Comparison of ENCODE assay signal across 17 mouse cellular contexts in genomic region chr10:53335974-53336373, GRCm38 (mm10). TPM values are rescaled to one million over a fixed set of nuclear protein-coding genes. Genes with fewer than 3 reads are reported as not detected.
DNase-seq lines count a peak whose midpoint lies in the region; ATAC-seq and TF ChIP-seq lines count a peak whose summit lies in the region.
"Had no signal": no experiment of that assay in that cellular context is flagged by ENCODE, and none has a peak within 500 bp of the region (broad histone marks: within the 10 kb centered on the region; RNA-seq: fewer than 3 reads in every experiment).

No protein-coding gene starts in this region.

- H3K9ac ChIP-seq in heart, embryonic 12.5 days = no peak overlapping the region
- H3K9ac ChIP-seq in midbrain, embryonic 11.5 days (ENCODE audit: low read length) = no peak overlapping the region
- H3K9ac ChIP-seq in midbrain, embryonic 14.5 days (replicated peaks; ENCODE audit: low read length) = no peak overlapping the region
- H3K9ac ChIP-seq in liver, embryonic 14.5 days (replicated peaks) = no peak overlapping the region
- H3K9ac ChIP-seq in neural tube, embryonic 15.5 days (replicated peaks) = no peak overlapping the region
- H3K9ac ChIP-seq: midbrain, embryonic 13.5 days had no signal

- H3K36me3 ChIP-seq in heart, embryonic 12.5 days = no peaks in the 10 kb centered on the region
- H3K36me3 ChIP-seq in midbrain, embryonic 11.5 days (ENCODE audit: control insufficient read depth, insufficient read depth, low read length) = no peaks in the 10 kb centered on the region
- no peaks in the 10 kb centered on the region for H3K36me3 ChIP-seq in midbrain, embryonic 14.5 days (ENCODE audit: control insufficient read depth, insufficient read depth, low read length)
- H3K36me3 ChIP-seq in liver, embryonic 14.5 days (replicated peaks; ENCODE audit: control insufficient read depth, insufficient read depth, low read depth) = no peaks in the 10 kb centered on the region
- no peaks in the 10 kb centered on the region for H3K36me3 ChIP-seq in neural tube, embryonic 15.5 days
- H3K36me3 ChIP-seq: midbrain, embryonic 13.5 days had no signal

- H3K4me3 ChIP-seq in heart, embryonic 12.5 days = peak overlapping the region; percentile 33; the same call in 1 of the 2 replicates
- no peak overlapping the region for H3K4me3 ChIP-seq in midbrain, embryonic 11.5 days (ENCODE audit: low read depth, low read length)
- H3K4me3 ChIP-seq in midbrain, embryonic 14.5 days (replicated peaks; ENCODE audit: low read depth, low read length) = no peak overlapping the region
- H3K4me3 ChIP-seq in liver, embryonic 14.5 days (ENCODE audit: insufficient read depth in 1 of 2, low read depth in 2 of 2, low read length in 2 of 2) = no peak overlapping the region
- no peak overlapping the region for H3K4me3 ChIP-seq in neural tube, embryonic 15.5 days (replicated peaks)
- H3K4me3 ChIP-seq: midbrain, embryonic 13.5 days had no signal

- H3K27ac ChIP-seq in heart, embryonic 12.5 days (ENCODE audit: poor library complexity, severe bottlenecking) = peak overlapping the region; percentile 85
- H3K27ac ChIP-seq in midbrain, embryonic 11.5 days (ENCODE audit: low read depth, low read length) = no peak overlapping the region
- no peak overlapping the region for H3K27ac ChIP-seq in midbrain, embryonic 14.5 days (replicated peaks; ENCODE audit: low read depth, low read length)
- no peak overlapping the region; the same call in 1 of the 2 replicates for H3K27ac ChIP-seq in liver, embryonic 14.5 days
- no peak overlapping the region for H3K27ac ChIP-seq in neural tube, embryonic 15.5 days (replicated peaks)
- H3K27ac ChIP-seq: midbrain, embryonic 13.5 days had no signal

- peak; percentile 83 for TF ChIP-seq EP300 in liver, embryonic 14.5 days (IDR thresholded peaks at IDR 0.05; ENCODE audit: low read depth)

- peaks cover 29% of the 10 kb centered on the region for H3K4me1 ChIP-seq in heart, embryonic 12.5 days (replicated peaks)
- no peaks in the 10 kb centered on the region for H3K4me1 ChIP-seq in midbrain, embryonic 11.5 days (ENCODE audit: control insufficient read depth, insufficient read depth, low read length)
- H3K4me1 ChIP-seq in midbrain, embryonic 14.5 days (ENCODE audit: control insufficient read depth, insufficient read depth, low read length) = no peaks in the 10 kb centered on the region
- peaks cover 16 to 22% of the 10 kb centered on the region in 2 experiments for H3K4me1 ChIP-seq in liver, embryonic 14.5 days (replicated peaks; ENCODE audit: control insufficient read depth in 2 of 2, insufficient read depth in 2 of 2, low read length in 1 of 2)
- H3K4me1 ChIP-seq in neural tube, embryonic 15.5 days = no peaks in the 10 kb centered on the region
- H3K4me1 ChIP-seq: midbrain, embryonic 13.5 days had no signal

- H3K4me2 ChIP-seq in heart, embryonic 12.5 days = peak overlapping the region; percentile 39
- no peak overlapping the region for H3K4me2 ChIP-seq in midbrain, embryonic 11.5 days
- no peak overlapping the region for H3K4me2 ChIP-seq in midbrain, embryonic 14.5 days (ENCODE audit: low read length)
- H3K4me2 ChIP-seq in liver, embryonic 14.5 days (ENCODE audit: low read depth) = peak overlapping the region; percentile 38
- H3K4me2 ChIP-seq in neural tube, embryonic 15.5 days = no peak overlapping the region
- H3K4me2 ChIP-seq: midbrain, embryonic 13.5 days had no signal

- no peak for DNase-seq in heart, adult 18-20 months
- DNase-seq in midbrain, embryonic 11.5 days (ENCODE audit: low spot score, missing footprints) = peak; percentile 47
- no peak for DNase-seq in midbrain, embryonic 14.5 days
- peak in 2 of 3 experiments; percentile 41 to 42 for DNase-seq in liver, embryonic 14.5 days (ENCODE audit: low read depth in 3 of 3, low spot score in 3 of 3)
- DNase-seq in right cerebral cortex, postnatal 4 days = no peak
- no peak for DNase-seq in adrenal gland, adult 18-20 months (ENCODE audit: low spot score in 2 of 2)
- DNase-seq: cerebellum, adult 8-10 months; embryo, embryonic 11 days; kidney, postnatal 25 days; right cerebral cortex, postnatal 25 days; thymus, postnatal 25 days had no signal

- WGBS in heart, embryonic 12.5 days = 61% methylated on average over 3 of the region's 3 CpGs
- 93% methylated on average over 3 of the region's 3 CpGs for WGBS in midbrain, embryonic 11.5 days
- 95% methylated on average over 3 of the region's 3 CpGs for WGBS in midbrain, embryonic 14.5 days
- WGBS in liver, embryonic 14.5 days (ENCODE audit: insufficient replicate concordance) = 17% methylated on average over 3 of the region's 3 CpGs
- 89% methylated on average over 3 of the region's 3 CpGs for WGBS in neural tube, embryonic 15.5 days

- TF ChIP-seq CTCF in liver, embryonic 14.5 days (IDR thresholded peaks at IDR 0.05; ENCODE audit: low read depth) = no peak

- no peaks in the 10 kb centered on the region for H3K9me3 ChIP-seq in heart, embryonic 12.5 days (replicated peaks)
- H3K9me3 ChIP-seq in midbrain, embryonic 11.5 days (ENCODE audit: control insufficient read depth, low read length) = no peaks in the 10 kb centered on the region
- no peaks in the 10 kb centered on the region for H3K9me3 ChIP-seq in midbrain, embryonic 14.5 days (ENCODE audit: control insufficient read depth, low read length)
- H3K9me3 ChIP-seq in liver, embryonic 14.5 days (ENCODE audit: control insufficient read depth, low read length) = no peaks in the 10 kb centered on the region
- no peaks in the 10 kb centered on the region for H3K9me3 ChIP-seq in neural tube, embryonic 15.5 days (replicated peaks)
- H3K9me3 ChIP-seq: midbrain, embryonic 13.5 days had no signal

- ATAC-seq in heart, embryonic 12.5 days (ENCODE audit: insufficient number of reproducible peaks, low FRiP score) = no peak
- no peak for ATAC-seq in midbrain, embryonic 11.5 days (ENCODE audit: low FRiP score)
- no peak for ATAC-seq in midbrain, embryonic 14.5 days (ENCODE audit: low FRiP score, low TSS enrichment)
- peak; percentile 71 for ATAC-seq in liver, embryonic 14.5 days (ENCODE audit: insufficient read depth)
- no peak for ATAC-seq in neural tube, embryonic 15.5 days (ENCODE audit: low FRiP score)
- ATAC-seq: activated CD4-positive, CD25-positive, alpha-beta regulatory T cell, adult 4 months; CD4-positive, CD25-positive, alpha-beta regulatory T cell, adult 4 months; intestine, embryonic 16.5 days; midbrain, embryonic 13.5 days had no signal

- H3K27me3 ChIP-seq in heart, embryonic 12.5 days (replicated peaks) = no peaks in the 10 kb centered on the region
- no peaks in the 10 kb centered on the region for H3K27me3 ChIP-seq in midbrain, embryonic 11.5 days (ENCODE audit: control insufficient read depth, insufficient read depth, low read length)
- H3K27me3 ChIP-seq in midbrain, embryonic 14.5 days (ENCODE audit: control insufficient read depth, insufficient read depth, low read length) = no peaks in the 10 kb centered on the region
- H3K27me3 ChIP-seq in liver, embryonic 14.5 days (ENCODE audit: control insufficient read depth, insufficient read depth, low read length) = no peaks in the 10 kb centered on the region
- no peaks in the 10 kb centered on the region for H3K27me3 ChIP-seq in neural tube, embryonic 15.5 days (replicated peaks)
- H3K27me3 ChIP-seq: midbrain, embryonic 13.5 days had no signal

RNA-seq across cellular contexts. Expression of gene Pln, which starts 1.5 kb away (rescaled TPM):
- 666 and 709 TPM in 2 replicates for polyA plus RNA-seq in heart, embryonic 12.5 days (2016; fragmentation: Nextera tagmentation; extraction: Ambion mirVana)
- 1,000 to 10,000 TPM; 6,493 to 6,642 TPM for total RNA-seq in heart, adult 18-20 months (2021)
- polyA plus RNA-seq in midbrain, embryonic 11.5 days (2014; fragmentation: Nextera tagmentation; extraction: Ambion mirVana) = 1.1 and 1.4 TPM in 2 replicates
- 1.1 and 1.2 TPM in 2 replicates for polyA plus RNA-seq in midbrain, embryonic 14.5 days (2014; fragmentation: Nextera tagmentation; extraction: Ambion mirVana)
- 0.08 TPM in 1 of 2 replicates, not detected in the other for polyA plus RNA-seq in liver, embryonic 14.5 days (2012; rRNA removed)
- 0.14 and 0.25 TPM in 2 replicates for polyA plus RNA-seq in liver, embryonic 14.5 days (2014; fragmentation: Nextera tagmentation; extraction: Ambion mirVana)
- 0.82 and 0.86 TPM in 2 replicates for polyA plus RNA-seq in neural tube, embryonic 15.5 days (2015; fragmentation: Nextera tagmentation; extraction: Ambion mirVana)
- total RNA-seq in adrenal gland, adult 18-20 months (2021) = under 1 TPM; 0.48 to 0.73 TPM

RNA-seq across cellular contexts. Expression of gene Cep85l, which starts 43.8 kb away (rescaled TPM):
- polyA plus RNA-seq in heart, embryonic 12.5 days (2016; fragmentation: Nextera tagmentation; extraction: Ambion mirVana) = 5.5 TPM in 2 replicates
- 10 to 100 TPM; 13.5 TPM for total RNA-seq in heart, adult 18-20 months (2021)
- polyA plus RNA-seq in midbrain, embryonic 11.5 days (2014; fragmentation: Nextera tagmentation; extraction: Ambion mirVana) = 3.8 and 4.4 TPM in 2 replicates
- 8.0 and 8.3 TPM in 2 replicates for polyA plus RNA-seq in midbrain, embryonic 14.5 days (2014; fragmentation: Nextera tagmentation; extraction: Ambion mirVana)
- polyA plus RNA-seq in liver, embryonic 14.5 days (2012; rRNA removed) = 1.2 TPM in 2 replicates
- 1.8 and 1.9 TPM in 2 replicates for polyA plus RNA-seq in liver, embryonic 14.5 days (2014; fragmentation: Nextera tagmentation; extraction: Ambion mirVana)
- polyA plus RNA-seq in neural tube, embryonic 15.5 days (2015; fragmentation: Nextera tagmentation; extraction: Ambion mirVana) = 4.8 and 5.0 TPM in 2 replicates
- total RNA-seq in adrenal gland, adult 18-20 months (2021) = 1 to 10 TPM; 8.2 to 8.6 TPM

Comparison
In these comparisons a context has a peak if more than half of its experiments do, and no peak if none do; other contexts are left out.
1. DNase-seq: peak in midbrain, embryonic 11.5 days (single experiment) and liver, embryonic 14.5 days (2 of 3); none in heart, adult 18-20 months (0 of 2), midbrain, embryonic 14.5 days (single experiment), right cerebral cortex, postnatal 4 days (single experiment) and adrenal gland, adult 18-20 months (0 of 2).
2. H3K4me2 ChIP-seq: peak in heart, embryonic 12.5 days (single experiment) and liver, embryonic 14.5 days (single experiment); none in midbrain, embryonic 11.5 days (single experiment), midbrain, embryonic 14.5 days (single experiment) and neural tube, embryonic 15.5 days (single experiment).
3. RNA of gene Pln, which starts 1.5 kb away (polyA plus RNA-seq): 666 to 709 TPM in heart, embryonic 12.5 days; 1.1 to 1.2 TPM in midbrain, embryonic 14.5 days, 1.1 to 1.4 TPM in midbrain, embryonic 11.5 days, 0.82 to 0.86 TPM in neural tube, embryonic 15.5 days and 0.08 to 0.25 TPM in liver, embryonic 14.5 days; every median in the first group is over 100 times any median in the second.